Mouse (Mus musculus): ENCODE measurements around the gene 2700081O15Rik. TPM values are rescaled to one million over a fixed set of nuclear protein-coding genes. Genes with fewer than 3 reads are reported as not detected.

The 2700081O15Rik gene
- total RNA-seq, 1 experiment from 2014 or later: 12.4 TPM

DNA sequence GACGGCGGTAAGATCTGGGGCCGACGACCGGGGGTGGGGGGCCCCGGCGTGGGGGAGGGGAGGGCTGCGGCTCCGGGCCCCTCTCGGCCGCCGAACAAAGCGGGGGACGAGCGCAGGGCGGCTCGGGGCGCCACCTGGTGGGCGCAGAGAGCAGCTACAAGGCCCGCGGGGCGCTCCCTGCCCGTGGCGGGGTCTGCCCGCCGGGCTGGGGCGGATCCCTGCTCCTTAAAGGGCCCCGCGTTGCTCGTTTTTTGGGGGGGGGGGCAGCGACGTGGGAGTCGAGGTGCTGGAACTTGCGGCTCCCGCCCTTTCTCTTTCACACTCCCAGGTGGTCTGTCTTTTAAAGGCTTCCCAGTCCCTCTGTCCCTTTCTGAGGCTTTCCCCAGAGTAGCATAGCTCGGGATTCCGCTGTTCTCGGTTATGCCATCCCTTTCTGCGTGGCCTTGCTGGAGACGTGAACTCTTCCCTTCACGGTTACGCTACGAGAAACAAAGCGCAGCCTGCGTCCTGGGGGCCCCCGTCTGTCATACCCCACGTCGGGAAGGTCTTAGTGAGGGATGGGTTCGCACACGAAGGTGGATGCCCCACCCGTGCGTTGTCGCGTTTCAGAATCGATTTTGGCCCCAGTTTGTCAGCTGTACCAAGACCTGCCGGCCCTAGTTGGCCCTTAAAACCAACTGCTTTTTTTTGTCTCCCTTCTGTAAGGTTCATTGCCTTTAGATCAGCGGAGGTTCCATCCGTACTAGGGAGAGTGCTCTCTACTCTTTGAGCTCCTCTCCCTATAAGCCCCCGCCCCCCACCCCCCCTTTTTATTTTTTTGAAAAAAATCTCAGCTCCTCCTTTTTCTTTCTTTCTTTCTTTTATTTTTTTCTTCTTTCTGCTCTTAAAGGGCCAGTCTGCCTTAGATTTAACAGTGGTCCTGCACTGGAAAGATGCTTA, 755 bp downstream of the 2700081O15Rik start:
- peak; percentile 50 to 57; a peak in 1 of 4 replicates for ATAC-seq (replicated peaks in 1 of 2; ENCODE audit: insufficient read depth in 1 of 2, low FRiP score in 2 of 2, low TSS enrichment in 1 of 2, low read depth in 1 of 2, poor library complexity in 2 of 2, severe bottlenecking in 2 of 2)

DNA sequence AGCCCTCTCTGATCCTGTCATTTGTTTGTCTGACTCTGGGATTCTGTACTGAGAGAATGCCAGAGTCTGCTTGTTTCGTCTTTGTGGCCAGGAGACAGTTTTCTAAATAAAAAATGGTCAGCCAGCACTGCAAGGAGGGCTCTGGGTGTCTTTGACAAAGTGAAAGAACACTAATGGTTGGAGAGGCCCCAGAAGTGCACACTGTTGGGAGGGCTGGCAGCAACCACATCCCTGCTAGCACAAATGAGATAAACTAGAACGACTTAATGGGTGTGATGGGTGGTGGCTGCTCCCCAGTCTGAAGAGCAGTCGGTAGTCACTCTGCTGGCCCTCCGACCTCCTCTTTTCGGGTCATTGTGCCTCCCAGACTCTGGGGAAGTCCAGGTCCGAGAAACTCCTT, 1.7 kb downstream of the 2700081O15Rik start:
- ATAC-seq (replicated peaks in 1 of 2; ENCODE audit: insufficient read depth in 1 of 2, low FRiP score in 2 of 2, low TSS enrichment in 1 of 2, low read depth in 1 of 2, poor library complexity in 2 of 2, severe bottlenecking in 2 of 2): no peak

- no peak for ATAC-seq (replicated peaks in 1 of 2; ENCODE audit: insufficient read depth in 1 of 2, low FRiP score in 2 of 2, low TSS enrichment in 1 of 2, low read depth in 1 of 2, poor library complexity in 2 of 2, severe bottlenecking in 2 of 2)
These were observed 2.7 kb downstream of the 2700081O15Rik start for GRCm38 (mm10) chr19:7420108-7420507.

DNA sequence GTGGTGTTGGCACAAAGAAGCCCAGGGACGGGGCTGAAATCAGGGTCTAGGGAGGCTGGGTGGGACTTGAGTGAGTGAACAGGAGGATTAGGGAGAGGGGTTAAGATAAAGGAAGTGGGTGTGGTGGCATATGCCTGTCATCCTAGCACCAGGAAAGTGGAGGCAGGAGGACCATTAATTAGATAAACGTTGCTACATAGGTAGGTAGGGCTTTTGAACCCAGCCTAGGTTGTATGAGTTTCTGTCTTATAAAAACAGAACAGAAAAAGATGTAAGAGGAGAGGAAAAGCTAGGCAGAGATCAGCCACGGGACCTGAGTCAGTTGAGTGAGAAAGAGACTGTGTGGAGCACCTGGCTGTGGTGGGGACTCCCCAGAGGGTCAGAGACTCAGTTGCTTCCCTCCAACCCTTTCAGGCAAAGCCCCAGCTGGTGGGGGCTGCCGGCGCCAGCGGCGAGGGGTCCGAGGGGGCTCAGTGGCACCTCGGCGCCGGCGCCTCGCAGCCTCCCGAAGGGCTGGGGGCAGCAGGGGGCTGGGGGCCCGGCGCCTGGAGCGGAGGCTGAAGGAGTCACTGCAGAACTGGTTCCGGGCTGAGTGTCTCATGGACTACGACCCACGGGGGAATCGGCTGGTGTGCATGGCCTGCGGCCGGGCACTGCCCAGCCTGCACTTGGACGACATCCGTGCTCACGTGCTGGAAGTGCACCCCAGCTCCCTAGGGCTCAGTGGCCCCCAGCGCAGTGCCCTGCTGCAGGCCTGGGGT, 3.6 kb downstream of the 2700081O15Rik start:
- no peak for ATAC-seq (replicated peaks in 1 of 2; ENCODE audit: insufficient read depth in 1 of 2, low FRiP score in 2 of 2, low TSS enrichment in 1 of 2, low read depth in 1 of 2, poor library complexity in 2 of 2, severe bottlenecking in 2 of 2)

DNA sequence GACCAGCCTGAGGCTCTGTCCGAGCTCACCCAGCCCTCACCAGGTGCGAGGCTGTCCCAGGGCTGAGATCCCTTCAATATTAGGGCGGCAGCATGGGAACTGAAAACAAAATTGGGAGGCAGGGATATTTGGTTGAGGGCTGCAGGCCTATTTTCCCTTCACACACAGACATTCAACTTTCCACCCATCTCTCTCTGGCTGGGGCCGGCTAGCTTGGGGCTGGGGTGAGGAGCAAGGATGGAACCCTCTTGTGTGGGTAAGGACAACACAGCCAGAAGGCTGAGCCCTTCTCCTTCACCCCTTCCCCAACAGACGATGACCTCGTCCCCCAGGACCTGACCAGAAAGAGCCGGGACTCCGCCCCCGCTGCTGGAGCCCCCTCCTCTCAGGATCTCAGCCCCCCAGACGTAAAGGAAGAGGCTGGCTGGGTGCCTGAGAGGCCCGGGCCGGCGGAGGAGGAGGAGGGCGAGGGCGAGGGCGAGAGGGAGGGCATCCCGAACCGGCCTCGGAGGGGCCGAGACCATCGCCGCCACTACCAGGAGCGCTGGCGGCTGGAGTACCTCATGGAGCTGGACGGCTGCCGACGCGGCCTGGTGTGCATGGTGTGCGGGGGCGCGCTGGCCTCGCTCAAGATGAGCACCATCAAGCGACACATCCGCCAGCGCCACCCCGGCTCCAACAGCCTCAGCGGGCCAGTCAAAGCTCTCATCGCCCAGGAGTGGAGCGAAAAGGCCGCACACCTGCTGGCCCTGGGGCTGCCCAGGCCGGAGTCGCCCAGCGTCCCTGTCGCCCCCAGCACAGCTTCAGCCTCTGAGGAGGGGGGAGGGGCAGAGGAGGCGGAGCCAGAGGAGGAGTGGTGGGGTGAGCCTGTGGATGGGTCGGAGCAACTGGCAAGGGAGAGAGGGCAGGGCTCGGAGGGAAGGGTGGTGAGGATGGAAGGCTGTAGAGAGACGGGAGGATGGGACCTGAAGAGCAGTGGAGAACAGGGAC, 4.5 kb downstream of the 2700081O15Rik start:
- ATAC-seq (replicated peaks in 1 of 2; ENCODE audit: insufficient read depth in 1 of 2, low FRiP score in 2 of 2, low TSS enrichment in 1 of 2, low read depth in 1 of 2, poor library complexity in 2 of 2, severe bottlenecking in 2 of 2): no peak

DNA sequence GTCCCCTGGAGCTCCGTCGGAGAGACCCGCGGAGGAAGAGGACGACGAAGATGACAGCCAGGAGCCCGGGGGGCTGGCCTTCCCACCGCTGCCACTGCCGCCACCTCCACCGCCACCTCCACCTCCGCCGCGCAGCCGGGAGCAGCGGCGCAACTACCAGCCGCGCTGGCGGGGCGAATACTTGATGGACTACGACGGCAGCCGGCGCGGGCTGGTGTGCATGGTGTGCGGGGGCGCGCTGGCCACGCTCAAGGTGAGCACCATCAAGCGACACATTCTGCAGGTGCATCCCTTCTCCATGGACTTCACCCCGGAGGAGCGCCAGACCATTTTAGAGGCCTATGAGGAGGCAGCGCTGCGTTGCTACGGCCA, 5.2 kb downstream of the 2700081O15Rik start:
- ATAC-seq (replicated peaks in 1 of 2; ENCODE audit: insufficient read depth in 1 of 2, low FRiP score in 2 of 2, low TSS enrichment in 1 of 2, low read depth in 1 of 2, poor library complexity in 2 of 2, severe bottlenecking in 2 of 2): no peak

- ATAC-seq (replicated peaks in 1 of 2; ENCODE audit: insufficient read depth in 1 of 2, low FRiP score in 2 of 2, low TSS enrichment in 1 of 2, low read depth in 1 of 2, poor library complexity in 2 of 2, severe bottlenecking in 2 of 2): no peak
These were observed 5.7 kb downstream of the 2700081O15Rik start for GRCm38 (mm10) chr19:7423028-7423655.

DNA sequence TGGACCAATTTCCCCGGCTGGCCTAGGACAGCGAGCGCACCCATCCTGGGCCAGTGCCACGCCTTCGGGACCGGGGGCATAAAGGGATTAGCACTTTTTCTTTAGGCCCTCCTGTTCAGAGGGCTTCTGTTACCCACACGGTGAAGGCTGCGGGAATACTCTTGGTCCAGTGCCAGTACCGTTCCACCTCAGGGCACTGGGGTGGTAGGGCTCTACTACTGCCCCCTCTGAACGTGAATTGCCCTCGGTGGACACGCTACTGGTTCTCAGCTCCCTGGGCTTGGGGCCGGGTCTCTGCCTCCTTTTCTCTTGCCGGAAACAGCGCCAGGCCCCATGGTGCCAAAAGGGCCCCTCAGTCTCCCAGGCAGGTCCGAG, 6.2 kb downstream of the 2700081O15Rik start:
- no peak for ATAC-seq (replicated peaks in 1 of 2; ENCODE audit: insufficient read depth in 1 of 2, low FRiP score in 2 of 2, low TSS enrichment in 1 of 2, low read depth in 1 of 2, poor library complexity in 2 of 2, severe bottlenecking in 2 of 2)

DNA sequence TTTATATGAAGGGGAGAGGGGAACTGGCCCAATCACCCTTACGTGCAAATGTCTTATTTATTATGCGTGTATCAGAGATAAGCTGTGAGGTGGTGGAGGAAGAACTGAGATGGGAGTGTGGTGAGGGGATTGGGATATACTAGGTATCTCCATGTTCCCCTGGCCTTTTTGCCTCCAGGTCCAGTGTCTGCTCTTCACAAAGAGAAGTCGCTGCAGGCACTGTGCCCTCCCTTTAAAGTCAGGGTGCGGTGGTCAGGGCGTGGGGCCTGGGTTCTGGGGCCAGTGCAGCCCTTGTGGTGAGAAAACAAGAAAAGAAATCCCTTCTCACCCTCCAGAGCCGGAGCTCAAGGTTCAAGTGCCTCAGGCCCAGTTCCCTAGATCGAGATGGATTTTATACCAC, 6.7 kb downstream of the 2700081O15Rik start:
- no peak for ATAC-seq (replicated peaks in 1 of 2; ENCODE audit: insufficient read depth in 1 of 2, low FRiP score in 2 of 2, low TSS enrichment in 1 of 2, low read depth in 1 of 2, poor library complexity in 2 of 2, severe bottlenecking in 2 of 2)

DNA sequence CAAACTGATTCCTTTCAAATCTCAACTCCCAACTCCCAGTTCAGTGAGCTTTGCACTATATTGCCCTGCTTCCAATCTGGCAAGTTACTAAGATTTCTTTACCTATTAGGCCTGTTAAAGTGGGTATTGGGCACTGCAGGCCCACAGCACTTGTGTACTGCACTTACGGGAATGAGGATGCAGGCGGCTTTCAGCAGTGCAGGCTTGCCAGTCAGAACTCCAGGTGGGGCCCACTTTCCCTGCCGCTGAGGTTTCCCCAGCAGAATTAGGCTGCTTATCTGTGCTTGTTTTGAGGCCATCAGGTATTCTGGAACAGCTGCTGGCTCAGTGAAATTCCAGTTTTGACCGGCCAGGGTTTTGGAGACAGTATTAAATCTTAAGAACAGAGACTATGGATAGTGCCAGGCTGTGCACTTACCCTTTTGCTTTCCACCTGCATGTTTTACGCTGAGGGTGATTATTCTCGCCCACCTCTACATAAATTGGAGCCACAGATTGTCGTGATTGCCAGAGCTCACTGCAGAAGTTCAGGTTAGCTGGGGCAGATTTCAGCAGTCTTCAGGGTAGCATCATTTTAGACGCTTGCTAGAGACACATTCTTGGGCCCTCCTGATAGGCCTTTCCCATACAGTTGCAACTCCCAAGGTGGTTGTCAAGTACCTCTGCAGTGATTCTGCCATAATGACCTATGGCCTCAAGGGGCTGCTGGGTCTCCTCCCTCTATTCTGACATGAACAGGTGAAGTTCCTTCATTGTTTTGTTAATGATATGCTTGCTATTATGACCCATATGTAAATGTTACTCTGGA, 7.4 kb downstream of the 2700081O15Rik start:
- no peak for ATAC-seq (replicated peaks in 1 of 2; ENCODE audit: insufficient read depth in 1 of 2, low FRiP score in 2 of 2, low TSS enrichment in 1 of 2, low read depth in 1 of 2, poor library complexity in 2 of 2, severe bottlenecking in 2 of 2)

GRCm38 (mm10) chr19:7425398-7425775, 8.0 kb downstream of the 2700081O15Rik start:
- no peak for ATAC-seq (replicated peaks in 1 of 2; ENCODE audit: insufficient read depth in 1 of 2, low FRiP score in 2 of 2, low TSS enrichment in 1 of 2, low read depth in 1 of 2, poor library complexity in 2 of 2, severe bottlenecking in 2 of 2)

DNA sequence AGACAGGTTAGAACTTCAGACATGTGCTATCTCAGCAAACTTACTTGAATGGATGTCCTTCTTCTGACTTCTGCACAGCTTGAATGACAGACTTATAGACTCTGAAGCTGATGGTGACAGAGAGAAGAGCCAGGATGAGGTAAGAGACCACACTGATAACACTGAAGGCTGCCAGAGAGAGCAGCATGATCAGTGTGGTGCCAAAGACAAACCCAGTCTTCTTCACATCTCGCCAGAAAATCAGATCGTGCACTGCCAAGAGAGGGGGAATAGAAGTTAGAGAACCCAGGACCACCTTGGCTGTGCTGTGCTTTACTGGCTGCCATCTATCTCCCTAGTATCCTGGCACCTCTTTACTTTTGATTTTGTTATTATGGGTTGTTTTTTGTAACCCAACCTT, 17.5 kb downstream of the 2700081O15Rik start:
- no peak for ATAC-seq (replicated peaks in 1 of 2; ENCODE audit: insufficient read depth in 1 of 2, low FRiP score in 2 of 2, low TSS enrichment in 1 of 2, low read depth in 1 of 2, poor library complexity in 2 of 2, severe bottlenecking in 2 of 2)

GRCm38 (mm10) chr19:7436061-7436970, 18.9 kb downstream of the 2700081O15Rik start:
- ATAC-seq (replicated peaks in 1 of 2; ENCODE audit: insufficient read depth in 1 of 2, low FRiP score in 2 of 2, low TSS enrichment in 1 of 2, low read depth in 1 of 2, poor library complexity in 2 of 2, severe bottlenecking in 2 of 2): peak; percentile 64 to 69; a peak in 3 of 4 replicates

- peak in 1 of 2 experiments; percentile 62; a peak in 3 of 4 replicates for ATAC-seq (replicated peaks in 1 of 2; ENCODE audit: insufficient read depth in 1 of 2, low FRiP score in 2 of 2, low TSS enrichment in 1 of 2, low read depth in 1 of 2, poor library complexity in 2 of 2, severe bottlenecking in 2 of 2)
These were observed 20.9 kb downstream of the 2700081O15Rik start for GRCm38 (mm10) chr19:7438295-7438694.

DNA sequence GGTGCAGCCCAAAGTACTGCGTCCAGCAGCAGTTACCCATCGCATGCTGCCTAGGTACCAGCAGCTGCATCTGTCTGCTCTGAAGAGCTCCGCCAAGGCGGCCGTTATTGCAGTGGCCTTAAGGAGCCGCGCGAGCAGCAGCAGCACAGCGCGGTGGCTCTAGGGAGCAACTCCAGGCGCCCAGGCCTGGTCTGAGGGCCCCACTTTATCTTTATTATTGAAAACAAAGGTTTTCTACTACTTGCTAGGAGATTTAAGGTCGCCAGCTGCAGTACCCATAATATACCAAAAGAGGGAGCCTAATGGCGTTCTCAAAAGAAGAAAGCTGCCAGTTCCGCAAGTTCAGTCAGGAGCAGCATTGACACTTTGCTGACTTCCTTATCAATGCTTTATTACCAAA, 24.1 kb downstream of the 2700081O15Rik start:
- peak; percentile 49 to 56; a peak in 2 of 4 replicates for ATAC-seq (replicated peaks in 1 of 2; ENCODE audit: insufficient read depth in 1 of 2, low FRiP score in 2 of 2, low TSS enrichment in 1 of 2, low read depth in 1 of 2, poor library complexity in 2 of 2, severe bottlenecking in 2 of 2)

Measured in hematopoietic stem cell, adult 5-6 weeks (primary cell).